Mouse (Mus musculus) liver, embryonic 11.5 days (tissue): ENCODE measurements around the gene Uap1. TPM values are rescaled to one million over a fixed set of nuclear protein-coding genes. Genes with fewer than 3 reads are reported as not detected.

Experiments
- ATAC-seq: fragments of 200-750 bp; cut with Nextera tagmentation; replicated peaks from 2 replicates; pipeline ENCODE4 v1.8.0; 2017; ENCODE audit warnings: moderate number of reproducible peaks, mild to moderate bottlenecking, moderate TSS enrichment, moderate library complexity; ENCODE audit not compliant: low FRiP score
- DNase-seq: peaks from one replicate; pipeline ENCODE4 v3.0.0-alpha.2; 2017; ENCODE audit warnings: low spot score
- H3K27ac ChIP-seq: fragments of 300-500 bp; sonication (generic); 2 replicates; pipeline ENCODE4 v1.5.1; 2014; ENCODE audit warnings: mild to moderate bottlenecking, low read depth, low read length, control low read depth
- H3K27me3 ChIP-seq: fragments of 300-500 bp; sonication (generic); replicated peaks from 2 replicates; pipeline ENCODE4 v1.6.1; 2014; ENCODE audit warnings: low read length, mixed read lengths; ENCODE audit not compliant: control insufficient read depth, insufficient read depth
- H3K36me3 ChIP-seq: fragments of 300-500 bp; sonication (generic); 2 replicates; pipeline ENCODE4 v1.6.1; 2014; ENCODE audit warnings: mild to moderate bottlenecking, low read length, moderate library complexity, mixed read lengths; ENCODE audit not compliant: control insufficient read depth, insufficient read depth
- H3K4me1 ChIP-seq: fragments of 300-500 bp; sonication (generic); replicated peaks from 2 replicates; pipeline ENCODE4 v1.6.1; 2014; ENCODE audit warnings: low read length, mixed read lengths; ENCODE audit not compliant: control insufficient read depth, insufficient read depth
- H3K4me2 ChIP-seq: fragments of 300-500 bp; sonication (generic); 2 replicates; pipeline ENCODE4 v1.6.1; 2014; ENCODE audit warnings: mild to moderate bottlenecking, control low read depth, moderate library complexity
- H3K4me3 ChIP-seq: fragments of 300-500 bp; sonication (generic); 2 replicates; pipeline ENCODE4 v1.5.1; 2014; ENCODE audit warnings: low read depth, low read length, control low read depth
- H3K9ac ChIP-seq: fragments of 300-500 bp; sonication (generic); 2 replicates; pipeline ENCODE4 v1.6.1; 2014; ENCODE audit warnings: low read depth, low read length, control low read depth
- H3K9me3 ChIP-seq: fragments of 300-500 bp; sonication (generic); 2 replicates; pipeline ENCODE4 v1.6.1; 2016; ENCODE audit warnings: low read length, inconsistent platforms, mixed read lengths; ENCODE audit not compliant: control insufficient read depth
- WGBS: fragments of 180-500 bp; shearing (Covaris S2); extraction: QIAGEN DNeasy Blood & Tissue Kit; methylation state at CpG from one replicate; pipeline ENCODE4 v1.1.7; 2014; 5-methylcytosine and 5-hydroxymethylcytosine counted together
- polyA plus RNA-seq: library from polyadenylated mRNA; unstranded; fragments of >200 nt; fragmentation: Nextera tagmentation; extraction: Ambion mirVana; gene quantifications from 2 replicates; pipeline ENCODE4 v1.2.1, GENCODE M21; 2014

Gene Uap1
- polyA plus RNA-seq = 59.6 and 60.0 TPM in 2 replicates

DNA sequence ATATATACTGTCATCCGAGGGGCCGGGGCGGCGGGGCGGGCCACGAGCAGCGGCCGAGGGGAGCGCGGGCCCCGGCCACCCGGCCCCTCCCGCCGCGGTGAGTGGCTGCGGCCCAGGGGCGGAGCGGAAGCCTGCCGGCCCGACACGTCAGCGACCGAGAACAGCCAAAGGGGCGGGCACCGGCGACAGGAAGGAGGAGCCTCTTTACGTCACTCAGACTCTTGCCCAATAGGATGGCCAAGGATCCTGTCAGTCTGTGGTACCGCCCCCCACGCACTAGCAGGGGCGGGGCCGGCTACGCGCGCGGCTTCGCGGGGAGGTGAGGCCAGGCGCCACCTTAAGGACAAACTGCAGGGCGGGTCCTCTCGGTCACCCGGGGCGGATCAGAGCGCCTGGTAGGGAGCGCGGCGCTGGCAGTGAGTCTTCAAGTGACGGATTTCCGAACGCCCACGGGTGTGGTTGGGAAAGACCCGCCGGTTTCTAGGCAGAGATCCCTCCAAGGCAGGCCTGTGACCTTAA, at the start of gene Uap1:
Gene Uap1 (minus strand): TSS at position 144 of the 519 bp plus-strand sequence.
- Histone ChIP-seq H3K4me3 (peak within 1 kb of the TSS; percentile 79), H3K9me3 (no peaks in the 10 kb centered on the region), H3K4me1 (peaks cover 15% of the 10 kb centered on the region), H3K9ac (peak within 1 kb of the TSS; percentile 86), H3K27ac (peak within 1 kb of the TSS; percentile 91), H3K27me3 (no peaks in the 10 kb centered on the region), H3K36me3 (no peaks in the 10 kb centered on the region; the same call in 1 of the 2 replicates), H3K4me2 (peak within 1 kb of the TSS; percentile 86)
- DNase-seq = peak; percentile 99
- WGBS = under 1% methylated on average over 52 of the region's 52 CpGs
- peak; percentile 95 for ATAC-seq

- Histone ChIP-seq H3K27ac (no peak overlapping the region), H3K4me2 (no peak overlapping the region), H3K9me3 (no peaks in the 10 kb centered on the region), H3K27me3 (no peaks in the 10 kb centered on the region), H3K4me1 (no peaks in the 10 kb centered on the region), H3K9ac (no peak overlapping the region), H3K36me3 (no peaks in the 10 kb centered on the region), H3K4me3 (no peak overlapping the region)
- WGBS = 67% methylated on average over 2 of the region's 2 CpGs
- ATAC-seq (no peak), DNase-seq (no peak)
These were observed 48.5 kb upstream of the Uap1 start for GRCm38 (mm10) chr1:170223276-170223675.

- DNase-seq = no peak
- no peak for ATAC-seq
- no peak overlapping the region for H3K4me3 ChIP-seq
These were observed 45.6 kb upstream of the Uap1 start for GRCm38 (mm10) chr1:170220351-170220750.

DNA sequence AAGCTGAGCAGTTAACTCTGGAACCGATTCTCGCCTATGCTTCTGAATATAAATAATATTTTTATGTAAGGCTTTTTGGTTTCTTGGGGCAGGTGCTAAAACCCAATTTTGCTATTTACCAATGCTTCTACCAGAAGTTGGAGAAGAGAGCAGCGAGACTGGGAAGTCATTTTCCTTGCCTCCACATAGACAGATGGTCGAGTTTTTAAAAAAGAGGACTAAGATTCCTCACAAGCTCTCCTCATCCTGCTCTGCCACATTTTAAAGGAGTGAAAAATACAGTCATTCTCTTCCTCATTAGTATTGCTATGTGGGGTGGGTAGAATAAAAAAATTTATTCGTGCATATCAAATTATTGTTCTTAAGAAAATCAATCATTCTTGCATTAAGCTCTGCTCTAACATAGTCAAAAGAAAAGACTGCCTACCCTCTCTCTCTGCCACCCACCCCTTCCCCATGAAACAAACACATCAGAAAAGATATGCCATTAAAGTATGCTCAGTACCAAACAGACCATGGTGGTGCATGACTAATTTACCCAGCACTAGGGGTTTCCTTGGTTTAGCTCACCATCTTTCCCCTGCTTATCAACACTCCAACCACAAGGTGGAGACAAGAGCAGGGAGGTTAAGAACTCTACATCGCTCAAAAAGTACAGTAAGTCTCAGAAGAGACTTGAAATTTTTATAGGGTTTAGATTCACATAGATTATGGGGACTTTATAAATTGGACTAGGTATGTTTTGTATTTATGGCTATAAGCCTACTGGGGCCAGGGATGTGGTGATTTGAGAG, 43.5 kb upstream of the Uap1 start:
- Histone ChIP-seq H3K27ac (no peak overlapping the region), H3K4me3 (no peak overlapping the region), H3K9ac (no peak overlapping the region), H3K4me1 (peaks cover 3% of the 10 kb centered on the region), H3K27me3 (no peaks in the 10 kb centered on the region), H3K9me3 (no peaks in the 10 kb centered on the region), H3K36me3 (no peaks in the 10 kb centered on the region), H3K4me2 (no peak overlapping the region)
- WGBS = 71% methylated on average over 6 of the region's 6 CpGs
- DNase-seq (no peak), ATAC-seq (no peak)

More at GRCm38 (mm10) chr1:170220351-170220750, 45.6 kb upstream of the Uap1 start:
- H3K27me3 ChIP-seq = no peaks in the 10 kb centered on the region
- H3K9me3 ChIP-seq = no peaks in the 10 kb centered on the region
- H3K27ac ChIP-seq = no peak overlapping the region
- H3K9ac ChIP-seq = no peak overlapping the region
- no peaks in the 10 kb centered on the region for H3K36me3 ChIP-seq
- no peak overlapping the region for H3K4me2 ChIP-seq
- no peaks in the 10 kb centered on the region for H3K4me1 ChIP-seq

DNA sequence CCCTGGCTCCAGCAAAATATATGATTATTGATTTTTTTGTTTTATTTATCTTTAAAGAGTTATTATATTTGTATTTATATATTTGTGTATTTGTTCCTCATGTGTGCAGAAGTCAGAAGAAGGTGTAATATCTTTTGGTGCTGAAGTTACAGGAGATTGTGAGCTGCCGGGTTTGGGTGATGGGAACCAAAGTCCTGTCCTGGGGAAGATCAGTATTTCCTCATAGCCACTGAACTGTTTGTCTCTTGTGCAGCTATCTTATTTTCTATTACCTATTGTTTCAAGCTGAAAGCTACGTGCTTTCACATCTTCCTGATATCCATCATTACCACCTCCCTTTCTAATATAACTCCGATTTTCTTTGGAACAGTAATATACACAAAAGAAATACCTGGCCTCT, 40.8 kb upstream of the Uap1 start:
- H3K27ac ChIP-seq = no peak overlapping the region
- no peaks in the 10 kb centered on the region for H3K9me3 ChIP-seq
- no peak overlapping the region for H3K9ac ChIP-seq
- H3K36me3 ChIP-seq = peaks cover 8% of the 10 kb centered on the region
- no peaks in the 10 kb centered on the region for H3K27me3 ChIP-seq
- WGBS = 63% methylated on average over 3 of the region's 3 CpGs
- H3K4me3 ChIP-seq = peak overlapping the region; percentile 74
- peak overlapping the region; percentile 85 for H3K4me2 ChIP-seq
- H3K4me1 ChIP-seq = peaks cover 6% of the 10 kb centered on the region
- ATAC-seq (no peak), DNase-seq (no peak)

DNA sequence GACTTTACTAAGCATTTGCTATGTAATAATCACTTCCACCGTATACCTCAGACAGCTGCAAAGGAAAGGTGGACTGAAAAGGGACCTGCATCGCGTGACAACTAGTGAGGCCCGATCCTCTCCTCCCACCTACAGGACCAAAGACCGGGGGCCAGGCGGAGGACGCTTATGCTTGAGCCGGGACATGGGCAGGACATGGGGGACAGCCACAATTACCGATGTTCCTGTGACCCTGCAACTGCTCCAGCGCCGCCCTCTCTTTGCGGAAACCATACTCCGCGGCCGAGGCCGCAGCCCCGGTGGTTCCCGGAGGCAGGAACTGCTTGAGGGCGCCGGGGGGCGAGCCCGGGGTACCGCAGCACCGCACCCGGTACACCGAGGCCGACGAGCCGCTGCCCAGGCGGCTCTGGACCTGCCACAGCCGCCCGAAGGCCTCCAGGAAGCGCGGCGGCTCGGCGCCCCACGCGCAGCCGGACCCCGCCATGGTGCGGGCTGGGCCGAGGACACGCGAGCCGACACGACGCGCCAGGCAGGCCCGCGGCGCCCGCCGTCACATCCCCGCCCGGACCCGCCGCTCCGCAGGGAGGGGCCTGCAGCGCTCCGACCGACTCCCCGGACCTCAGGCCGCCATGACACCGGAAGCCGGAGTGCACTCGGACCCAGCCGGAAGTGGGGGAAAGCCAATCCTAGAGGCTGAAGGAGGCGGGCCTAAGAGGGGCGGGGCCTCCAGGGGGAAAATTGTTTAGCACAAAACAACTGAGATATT, 40.2 kb upstream of the Uap1 start, which contains the start of gene Uhmk1:
Gene Uhmk1 (minus strand): TSS at position 641 of the 766 bp plus-strand sequence.
- peak within 1 kb of the TSS; percentile 66 for H3K27ac ChIP-seq
- peak within 1 kb of the TSS; percentile 85 for H3K4me2 ChIP-seq
- no peaks in the 10 kb centered on the region for H3K9me3 ChIP-seq
- peak within 1 kb of the TSS; percentile 86 for H3K9ac ChIP-seq
- WGBS = under 1% methylated on average over 70 of the region's 70 CpGs
- DNase-seq (peak; percentile 88), ATAC-seq (peak; percentile 95)
- H3K4me3 ChIP-seq = peak within 1 kb of the TSS; percentile 74
- peaks cover 9% of the 10 kb centered on the region for H3K36me3 ChIP-seq
- H3K27me3 ChIP-seq = no peaks in the 10 kb centered on the region
- peaks cover 6% of the 10 kb centered on the region for H3K4me1 ChIP-seq

GRCm38 (mm10) chr1:170214383-170214756, 39.6 kb upstream of the Uap1 start:
- Histone ChIP-seq H3K27me3 (no peaks in the 10 kb centered on the region), H3K36me3 (peaks cover 9% of the 10 kb centered on the region), H3K9ac (peak overlapping the region; percentile 86), H3K4me2 (peak overlapping the region; percentile 85), H3K4me1 (peaks cover 6% of the 10 kb centered on the region), H3K4me3 (peak overlapping the region; percentile 74), H3K27ac (peak overlapping the region; percentile 66; the same call in 1 of the 2 replicates), H3K9me3 (no peaks in the 10 kb centered on the region)
- WGBS = 21% methylated on average over 7 of the region's 7 CpGs
- DNase-seq = no peak
- no peak for ATAC-seq

DNA sequence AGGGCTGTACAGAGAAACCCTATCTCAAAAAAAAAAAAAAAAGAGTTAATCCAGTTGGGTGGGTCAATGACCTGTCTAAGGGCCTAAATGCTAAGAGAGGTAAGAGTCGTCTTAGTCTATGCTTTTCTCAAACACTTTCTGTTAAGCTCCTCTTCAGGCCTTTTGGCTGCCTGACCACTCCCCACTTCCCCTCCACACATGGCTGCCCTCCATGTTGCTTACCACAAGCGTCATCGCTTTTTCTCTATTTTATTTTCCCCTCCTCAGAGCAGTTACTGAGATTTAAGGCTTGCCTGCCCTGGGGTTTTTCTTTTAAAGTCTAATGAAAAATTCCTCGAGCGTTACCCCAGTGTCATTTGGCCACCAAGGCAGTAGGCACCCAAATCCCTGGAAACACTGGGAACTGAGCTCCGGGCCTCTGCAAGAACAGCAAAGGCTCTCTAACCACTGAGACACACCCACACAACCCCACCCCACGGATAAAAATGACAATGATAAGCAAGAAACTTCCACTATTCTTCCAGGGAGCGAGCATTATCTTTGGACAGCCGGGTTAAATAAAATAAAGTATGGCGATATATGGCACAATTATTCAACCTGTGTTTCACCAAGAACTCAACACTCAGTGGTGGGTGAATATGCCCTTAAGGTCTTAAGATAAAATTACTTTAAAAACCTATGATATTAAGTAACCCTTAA, 38.6 kb upstream of the Uap1 start:
- ATAC-seq = no peak
- H3K27ac ChIP-seq = no peak overlapping the region
- H3K36me3 ChIP-seq = peaks cover 12% of the 10 kb centered on the region
- H3K9me3 ChIP-seq = no peaks in the 10 kb centered on the region
- H3K4me1 ChIP-seq = peaks cover 6% of the 10 kb centered on the region
- no peak overlapping the region for H3K9ac ChIP-seq
- 70% methylated on average over 10 of the region's 10 CpGs for WGBS
- peak overlapping the region; percentile 50 for H3K4me2 ChIP-seq
- DNase-seq = no peak
- H3K27me3 ChIP-seq = no peaks in the 10 kb centered on the region
- peak overlapping the region; percentile 17; the same call in 1 of the 2 replicates for H3K4me3 ChIP-seq
